Mouse (Mus musculus): ENCODE results near the gene Cfap73.

DNA sequence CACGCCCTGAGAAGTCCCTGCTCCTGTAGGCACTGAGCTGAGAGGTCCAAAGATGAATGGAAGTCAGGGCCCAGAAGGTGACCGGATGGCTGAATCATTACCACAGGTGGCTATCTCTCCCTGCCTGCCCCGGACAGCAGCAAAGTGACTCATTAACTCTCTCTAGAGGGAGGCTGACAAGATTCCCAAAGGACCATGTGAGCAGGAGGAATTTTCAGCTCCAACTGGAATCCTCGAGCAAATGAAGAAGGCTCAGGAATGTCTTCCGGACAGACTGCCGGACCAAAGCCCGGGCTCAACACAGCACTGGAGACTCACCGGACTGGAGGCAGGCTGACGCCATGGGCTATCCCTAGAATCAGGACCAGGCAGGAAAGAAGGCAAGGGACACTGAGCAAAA, 52.0 kb downstream of the Cfap73 start:
- TF ChIP-seq EP300 (IDR thresholded peaks at IDR 0.05; ENCODE audit: low read depth) (no peak), CTCF (IDR thresholded peaks at IDR 0.05; ENCODE audit: low read depth) (no peak)

Data from liver, embryonic 14.5 days (tissue).